Mouse (Mus musculus) megakaryocyte progenitor cell, adult 5-6 weeks (primary cell): Measurements from ENCODE around the gene Cwc27. TPM values are rescaled to one million over a fixed set of nuclear protein-coding genes. Genes with fewer than 3 reads are reported as not detected.

Experiments
- ATAC-seq: replicated peaks from 2 replicates; pipeline ENCODE4 v1.8.0; 2016; ENCODE audit warnings: mild to moderate bottlenecking, moderate TSS enrichment, inconsistent platforms; ENCODE audit not compliant: poor library complexity
- total RNA-seq, 2 experiments: library from RNA; stranded (forward) in 1 of 2; stranded (reverse) in 1 of 2; fragments of 157-497, 149-512 nt in 1 of 2; fragments of 200-1000 nt in 1 of 2; gene quantifications; 2 replicates each; pipeline versions ENCODE4 v1.2.3 to v1.2.4; 2015 to 2017

The Cwc27 gene
- total RNA-seq, 2 experiments from 2014 or later, result 52.4 to 54.8 TPM

GRCm38 (mm10) chr13:104650654-104651053, 166.3 kb downstream of the Cwc27 start:
- ATAC-seq, result no peak

GRCm38 (mm10) chr13:104650145-104650544, 166.8 kb downstream of the Cwc27 start:
- peak; percentile 99 for ATAC-seq

GRCm38 (mm10) chr13:104645778-104646425, 171.0 kb downstream of the Cwc27 start:
- ATAC-seq, result no peak

GRCm38 (mm10) chr13:104644185-104644584, 172.8 kb downstream of the Cwc27 start:
- no peak for ATAC-seq

GRCm38 (mm10) chr13:104640694-104641454, 176.1 kb downstream of the Cwc27 start:
- no peak for ATAC-seq

GRCm38 (mm10) chr13:104638988-104639387, 178.0 kb downstream of the Cwc27 start:
- ATAC-seq, result no peak

GRCm38 (mm10) chr13:104635965-104636462, 180.9 kb downstream of the Cwc27 start:
- ATAC-seq, result no peak

GRCm38 (mm10) chr13:104634708-104635107, 182.2 kb downstream of the Cwc27 start:
- ATAC-seq, result no peak

- ATAC-seq, result peak; percentile 39
Observed at GRCm38 (mm10) chr13:104632427-104633167, 184.3 kb downstream of the Cwc27 start.

- no peak for ATAC-seq
Observed at GRCm38 (mm10) chr13:104631621-104632205, 185.2 kb downstream of the Cwc27 start.

- peak; percentile 61 for ATAC-seq
Observed at GRCm38 (mm10) chr13:104630808-104631207, 186.1 kb downstream of the Cwc27 start.

GRCm38 (mm10) chr13:104629621-104630020, 187.3 kb downstream of the Cwc27 start:
- ATAC-seq, result peak; percentile 69

- ATAC-seq, result no peak
Observed at GRCm38 (mm10) chr13:104628019-104628418, 188.9 kb downstream of the Cwc27 start.

- no peak for ATAC-seq
Observed at GRCm38 (mm10) chr13:104627169-104627909, 189.6 kb downstream of the Cwc27 start.

GRCm38 (mm10) chr13:104623130-104623891, 193.6 kb downstream of the Cwc27 start:
- peak; percentile 84 for ATAC-seq

GRCm38 (mm10) chr13:104622102-104622743, 194.7 kb downstream of the Cwc27 start:
- peak; percentile 51 for ATAC-seq

GRCm38 (mm10) chr13:104620423-104620822, 196.5 kb downstream of the Cwc27 start:
- ATAC-seq, result no peak

- no peak for ATAC-seq
Observed at GRCm38 (mm10) chr13:104619503-104620288, 197.2 kb downstream of the Cwc27 start.
